Mouse (Mus musculus): ENCODE results near the gene Tarsl2. TPM values are rescaled to one million over a fixed set of nuclear protein-coding genes. Genes with fewer than 3 reads are reported as not detected.

Gene Tarsl2
- polyA plus RNA-seq, 1 experiment from 2014 or later: 11.6 TPM

- no peak overlapping the region for H3K4me2 ChIP-seq (replicated peaks)
- H3K27me3 ChIP-seq: no peaks in the 10 kb centered on the region
- no peak overlapping the region for H3K27ac ChIP-seq (replicated peaks)
- no peak for ATAC-seq (ENCODE audit: low FRiP score, low read depth)
- no peak overlapping the region for H3K9ac ChIP-seq (replicated peaks)
- 94% methylated on average over 14 of the region's 14 CpGs for WGBS
- no peaks in the 10 kb centered on the region for H3K9me3 ChIP-seq
- no peaks in the 10 kb centered on the region for H3K4me1 ChIP-seq
- no peak overlapping the region for H3K4me3 ChIP-seq
- H3K36me3 ChIP-seq: peaks cover 23% of the 10 kb centered on the region
Measured at GRCm38 (mm10) chr7:65663886-65664285, 19.2 kb downstream of the Tarsl2 start.

GRCm38 (mm10) chr7:65667491-65667890, 22.8 kb downstream of the Tarsl2 start:
- Histone ChIP-seq H3K9me3 (no peaks in the 10 kb centered on the region), H3K27me3 (no peaks in the 10 kb centered on the region), H3K4me1 (no peaks in the 10 kb centered on the region), H3K4me2 (replicated peaks) (no peak overlapping the region), H3K36me3 (peaks cover 36% of the 10 kb centered on the region), H3K27ac (replicated peaks) (no peak overlapping the region), H3K9ac (replicated peaks) (no peak overlapping the region), H3K4me3 (no peak overlapping the region)
- no peak for ATAC-seq (ENCODE audit: low FRiP score, low read depth)
- WGBS: 91% methylated on average over 6 of the region's 6 CpGs

GRCm38 (mm10) chr7:65678050-65678449, 33.4 kb downstream of the Tarsl2 start:
- Histone ChIP-seq H3K4me1 (no peaks in the 10 kb centered on the region), H3K36me3 (0 out of 2 replicates have a peak, but pooled peaks cover 5% of the 10 kb centered on the region), H3K27ac (replicated peaks) (no peak overlapping the region), H3K9me3 (no peaks in the 10 kb centered on the region), H3K27me3 (no peaks in the 10 kb centered on the region), H3K9ac (replicated peaks) (no peak overlapping the region), H3K4me2 (replicated peaks) (no peak overlapping the region), H3K4me3 (no peak overlapping the region)
- 80% methylated on average over 10 of the region's 10 CpGs for WGBS
- ATAC-seq (ENCODE audit: low FRiP score, low read depth): no peak

- H3K27me3 ChIP-seq: no peaks in the 10 kb centered on the region
- no peaks in the 10 kb centered on the region for H3K9me3 ChIP-seq
- no peak for ATAC-seq (ENCODE audit: low FRiP score, low read depth)
- H3K4me2 ChIP-seq (replicated peaks): no peak overlapping the region
- H3K4me3 ChIP-seq: no peak overlapping the region
- H3K36me3 ChIP-seq: 0 out of 2 replicates have a peak, but pooled peaks cover 5% of the 10 kb centered on the region
- no peaks in the 10 kb centered on the region for H3K4me1 ChIP-seq
- 80% methylated on average over 7 of the region's 7 CpGs for WGBS
- no peak overlapping the region for H3K9ac ChIP-seq (replicated peaks)
- H3K27ac ChIP-seq (replicated peaks): no peak overlapping the region
Measured at GRCm38 (mm10) chr7:65678900-65679595, 34.4 kb downstream of the Tarsl2 start.

GRCm38 (mm10) chr7:65681166-65681565, 36.5 kb downstream of the Tarsl2 start:
- no peaks in the 10 kb centered on the region for H3K4me1 ChIP-seq

GRCm38 (mm10) chr7:65684256-65684835, 39.6 kb downstream of the Tarsl2 start:
- no peak overlapping the region for H3K4me2 ChIP-seq (replicated peaks)
- H3K4me1 ChIP-seq: no peaks in the 10 kb centered on the region
- H3K27me3 ChIP-seq: no peaks in the 10 kb centered on the region
- H3K36me3 ChIP-seq: no peaks in the 10 kb centered on the region
- H3K27ac ChIP-seq (replicated peaks): no peak overlapping the region
- H3K9me3 ChIP-seq: no peaks in the 10 kb centered on the region
- no peak overlapping the region for H3K4me3 ChIP-seq
- ATAC-seq (ENCODE audit: low FRiP score, low read depth): no peak
- H3K9ac ChIP-seq (replicated peaks): no peak overlapping the region
- WGBS: 64% methylated on average over 7 of the region's 7 CpGs

More at GRCm38 (mm10) chr7:65681166-65681565, 36.5 kb downstream of the Tarsl2 start:
- 75% methylated on average over 5 of the region's 5 CpGs for WGBS
- no peak for ATAC-seq (ENCODE audit: low FRiP score, low read depth)
- Histone ChIP-seq H3K27ac (replicated peaks) (no peak overlapping the region), H3K4me3 (no peak overlapping the region), H3K9me3 (no peaks in the 10 kb centered on the region), H3K36me3 (0 out of 2 replicates have a peak, but pooled peaks cover 4% of the 10 kb centered on the region), H3K27me3 (no peaks in the 10 kb centered on the region), H3K4me2 (replicated peaks) (no peak overlapping the region), H3K9ac (replicated peaks) (no peak overlapping the region)

- H3K4me3 ChIP-seq: no peak overlapping the region
- H3K9me3 ChIP-seq: no peaks in the 10 kb centered on the region
- 90% methylated on average over 9 of the region's 9 CpGs for WGBS
Measured at GRCm38 (mm10) chr7:65686664-65687063, 42.0 kb downstream of the Tarsl2 start.

GRCm38 (mm10) chr7:65690869-65691268, 46.2 kb downstream of the Tarsl2 start, which contains the start of gene Tm2d3:
TSS of gene Tm2d3 (plus strand) at chr7:65691169.
- no peak for ATAC-seq (ENCODE audit: low FRiP score, low read depth)
- WGBS: 89% methylated on average over 7 of the region's 7 CpGs
- Histone ChIP-seq H3K36me3 (no peaks in the 10 kb centered on the region), H3K27me3 (no peaks in the 10 kb centered on the region), H3K4me2 (replicated peaks) (no peak within 1 kb of the TSS), H3K9ac (replicated peaks) (no peak within 1 kb of the TSS), H3K4me1 (peaks cover 16% of the 10 kb centered on the region), H3K27ac (replicated peaks) (no peak within 1 kb of the TSS), H3K4me3 (no peak within 1 kb of the TSS), H3K9me3 (no peaks in the 10 kb centered on the region)

More at GRCm38 (mm10) chr7:65686664-65687063, 42.0 kb downstream of the Tarsl2 start:
- Histone ChIP-seq H3K27ac (replicated peaks) (no peak overlapping the region), H3K4me1 (no peaks in the 10 kb centered on the region), H3K9ac (replicated peaks) (no peak overlapping the region), H3K27me3 (no peaks in the 10 kb centered on the region), H3K36me3 (no peaks in the 10 kb centered on the region), H3K4me2 (replicated peaks) (no peak overlapping the region)
- no peak for ATAC-seq (ENCODE audit: low FRiP score, low read depth)

GRCm38 (mm10) chr7:65691929-65692605, 47.4 kb downstream of the Tarsl2 start:
- no peak overlapping the region for H3K4me3 ChIP-seq
- H3K9me3 ChIP-seq: no peaks in the 10 kb centered on the region
- 87% methylated on average over 8 of the region's 8 CpGs for WGBS
- no peak for ATAC-seq (ENCODE audit: low FRiP score, low read depth)
- no peaks in the 10 kb centered on the region for H3K27me3 ChIP-seq
- no peak overlapping the region for H3K27ac ChIP-seq (replicated peaks)
- peaks cover 16% of the 10 kb centered on the region for H3K4me1 ChIP-seq
- no peak overlapping the region for H3K9ac ChIP-seq (replicated peaks)
- H3K4me2 ChIP-seq (replicated peaks): no peak overlapping the region
- peaks cover 11% of the 10 kb centered on the region for H3K36me3 ChIP-seq

GRCm38 (mm10) chr7:65692883-65693282, 48.2 kb downstream of the Tarsl2 start:
- Histone ChIP-seq H3K9ac (replicated peaks) (peak overlapping the region; percentile 82), H3K36me3 (peaks cover 19% of the 10 kb centered on the region), H3K4me1 (peaks cover 16% of the 10 kb centered on the region), H3K27me3 (no peaks in the 10 kb centered on the region), H3K4me3 (peak overlapping the region; percentile 89), H3K9me3 (no peaks in the 10 kb centered on the region), H3K27ac (replicated peaks) (peak overlapping the region; percentile 76; the same call in 1 of the 2 replicates), H3K4me2 (replicated peaks) (peak overlapping the region; percentile 65)
- 3% methylated on average over 10 of the region's 10 CpGs for WGBS
- no peak; the same call in 1 of the 2 replicates for ATAC-seq (ENCODE audit: low FRiP score, low read depth)

GRCm38 (mm10) chr7:65693301-65693821, 48.7 kb downstream of the Tarsl2 start:
- WGBS: 0% methylated on average over 50 of the region's 52 CpGs
- peak overlapping the region; percentile 76 for H3K27ac ChIP-seq (replicated peaks)

GRCm38 (mm10) chr7:65696450-65696849, 51.8 kb downstream of the Tarsl2 start:
- ATAC-seq (ENCODE audit: low FRiP score, low read depth): no peak
- Histone ChIP-seq H3K9me3 (no peaks in the 10 kb centered on the region), H3K27ac (replicated peaks) (no peak overlapping the region), H3K36me3 (peaks cover 54% of the 10 kb centered on the region), H3K4me3 (no peak overlapping the region), H3K4me1 (peaks cover 16% of the 10 kb centered on the region), H3K27me3 (no peaks in the 10 kb centered on the region), H3K9ac (replicated peaks) (no peak overlapping the region), H3K4me2 (replicated peaks) (no peak overlapping the region)
- WGBS: 66% methylated on average over 2 of the region's 2 CpGs

More at GRCm38 (mm10) chr7:65693301-65693821, 48.7 kb downstream of the Tarsl2 start:
- no peaks in the 10 kb centered on the region for H3K27me3 ChIP-seq
- ATAC-seq (ENCODE audit: low FRiP score, low read depth): peak; percentile 96
- peak overlapping the region; percentile 82 for H3K9ac ChIP-seq (replicated peaks)
- H3K4me1 ChIP-seq: peaks cover 16% of the 10 kb centered on the region
- H3K9me3 ChIP-seq: no peaks in the 10 kb centered on the region
- H3K4me3 ChIP-seq: peak overlapping the region; percentile 89
- peak overlapping the region; percentile 65 for H3K4me2 ChIP-seq (replicated peaks)
- H3K36me3 ChIP-seq: peaks cover 24% of the 10 kb centered on the region
